Mouse (Mus musculus) subcutaneous adipose tissue, adult 2 months (tissue): ENCODE data around the gene Tas2r109. TPM values are rescaled to one million over a fixed set of nuclear protein-coding genes. Genes with fewer than 3 reads are reported as not detected.

Source experiments
- polyA plus RNA-seq: library from polyadenylated mRNA; depleted of rRNA; stranded (reverse); fragments of >200 nt; gene quantifications from 2 replicates; pipeline ENCODE4 v1.2.3, GENCODE M21; 2012; ENCODE audit warnings: low replicate concordance; rRNA removed

Tas2r109 gene
- polyA plus RNA-seq: not detected in 2 replicates

DNA sequence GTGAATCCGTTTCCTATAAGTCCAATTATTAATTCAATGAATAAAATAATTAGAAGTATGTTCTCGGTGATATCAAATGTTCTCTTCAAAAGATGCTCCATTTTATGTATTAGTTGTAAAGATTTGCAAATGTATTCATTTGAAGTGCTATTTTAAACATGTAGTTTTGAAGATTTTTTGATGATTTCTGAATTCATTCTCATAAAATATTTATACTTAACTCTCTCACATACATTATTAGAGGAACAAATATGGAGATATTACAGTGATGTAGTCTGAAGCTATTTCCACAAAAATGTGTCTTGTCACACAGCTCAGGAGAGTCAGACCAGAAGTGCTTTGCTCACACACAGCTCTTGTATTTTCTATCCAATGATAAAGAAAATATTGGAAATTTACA lies at the start of gene Tas2r109:
Tas2r109 (minus strand) TSS at position 101 of the 400 bp plus-strand sequence.

GRCm38 (mm10) chr6:132957819-132958218 lies 22.9 kb downstream of the Tas2r109 start, which contains the start of gene Tas2r131:
Tas2r131 (minus strand) TSS chr6:132957919.

GRCm38 (mm10) chr6:132950802-132951201 lies 30.0 kb downstream of the Tas2r109 start, which contains the start of gene Tas2r129:
Tas2r129 (plus strand) TSS chr6:132951102.

Other genes starting within 250 kb of the Tas2r109 start
- not detected in 2 replicates for gene Tas2r115, start 242.9 kb downstream of the Tas2r109 start, polyA plus RNA-seq
- gene Tas2r124, start 226.2 kb downstream of the Tas2r109 start, polyA plus RNA-seq: not detected in 2 replicates
- gene Tas2r102, start 218.8 kb downstream of the Tas2r109 start, polyA plus RNA-seq: not detected in 2 replicates
- not detected in 2 replicates for gene Tas2r136, start 202.8 kb downstream of the Tas2r109 start, polyA plus RNA-seq
- gene Tas2r117, start 178.1 kb downstream of the Tas2r109 start, polyA plus RNA-seq: not detected in 2 replicates
- gene Tas2r123, start 133.8 kb downstream of the Tas2r109 start, polyA plus RNA-seq: not detected in 2 replicates
- gene Tas2r116, start 125.5 kb downstream of the Tas2r109 start, polyA plus RNA-seq: not detected in 2 replicates
- not detected in 2 replicates for gene Tas2r110, start 113.0 kb downstream of the Tas2r109 start, polyA plus RNA-seq
- gene Tas2r113, start 88.0 kb downstream of the Tas2r109 start, polyA plus RNA-seq: not detected in 2 replicates
- not detected in 2 replicates for gene Tas2r125, start 71.3 kb downstream of the Tas2r109 start, polyA plus RNA-seq
- gene Tas2r129, start 29.9 kb downstream of the Tas2r109 start, polyA plus RNA-seq: not detected in 2 replicates
- gene Tas2r131, start 23.0 kb downstream of the Tas2r109 start, polyA plus RNA-seq: not detected in 2 replicates
- gene Tas2r103, start 56.1 kb upstream of the Tas2r109 start, polyA plus RNA-seq: not detected in 2 replicates
- gene Tas2r140, start 74.9 kb upstream of the Tas2r109 start, polyA plus RNA-seq: not detected in 2 replicates
- gene Smim10l1, start 123.9 kb upstream of the Tas2r109 start, polyA plus RNA-seq: 105 and 151 TPM in 2 replicates